Mouse (Mus musculus): ENCODE data around the gene Stk26.

DNA sequence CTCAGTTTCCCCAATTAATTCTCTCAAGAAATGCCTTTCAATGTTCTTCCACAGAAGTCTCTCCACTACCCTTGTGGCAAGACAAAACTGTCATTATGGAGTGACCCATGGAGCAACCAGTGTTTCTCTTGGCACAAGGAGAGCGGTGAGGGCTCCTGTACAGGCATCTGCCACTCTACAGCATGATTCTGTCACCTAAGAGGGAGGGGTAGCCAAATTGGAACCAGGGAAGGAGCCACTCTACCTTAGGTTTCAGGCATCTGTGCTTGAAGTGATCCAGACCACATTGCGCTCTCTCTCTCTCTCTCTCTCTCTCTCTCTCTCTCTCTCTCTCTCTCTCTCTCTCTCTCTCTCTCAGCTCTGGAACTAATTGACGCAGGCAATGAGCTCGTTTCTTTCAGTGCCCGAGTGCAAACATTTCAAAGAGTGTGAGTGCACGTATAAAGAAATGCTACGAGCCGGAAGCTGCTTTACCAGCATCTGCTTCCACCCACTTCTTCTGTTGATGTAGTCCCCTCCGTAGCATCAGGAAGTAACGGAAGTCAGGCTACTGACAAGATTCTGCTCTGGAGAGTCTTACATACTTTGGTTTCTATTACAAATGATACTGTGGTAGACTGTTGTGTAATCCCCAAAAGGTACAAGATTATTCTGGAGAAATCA lies 4.7 kb upstream of the Stk26 start:
- TF ChIP-seq CTCF (IDR thresholded peaks at IDR 0.05; ENCODE audit: low read depth, low read length) (no peak), POLR2A (IDR thresholded peaks at IDR 0.05; ENCODE audit: borderline replicate concordance, low read depth, low read length) (no peak)
